Mouse (Mus musculus) left cerebral cortex, postnatal 4 days (tissue): Measurements from ENCODE around the gene Mast1. TPM values are rescaled to one million over a fixed set of nuclear protein-coding genes. Genes with fewer than 3 reads are reported as not detected.
A peak's percentile ranks its signal among the peaks of the same experiment; 100 is the strongest.

Source experiments
- DNase-seq: peaks from one replicate; pipeline ENCODE4 v3.0.0-alpha.2; 2022
- intact Hi-C: fragments of 180-260 bp; cut with DNase I; formaldehyde crosslinking; loops from one replicate; pipeline ENCODE4 v1.15.1; 2025
- microRNA-seq: library from miRNA; unstranded; fragments of <30 nt; microRNA quantifications from one replicate; pipeline ENCODE4 v1.2.0, GENCODE M21; 2022
- total RNA-seq, 2 experiments: library from RNA; stranded (reverse); gene quantifications; 2 replicates each; pipeline ENCODE4 v1.2.3; 2021

The Mast1 gene
- total RNA-seq, 2 experiments from 2014 or later = 195 to 210 TPM

- peak; percentile 80 for DNase-seq
- intact Hi-C loops = no loop called here
Measured at GRCm38 (mm10) chr8:84877297-84878035, 59.7 kb downstream of the Mast1 start.

DNA sequence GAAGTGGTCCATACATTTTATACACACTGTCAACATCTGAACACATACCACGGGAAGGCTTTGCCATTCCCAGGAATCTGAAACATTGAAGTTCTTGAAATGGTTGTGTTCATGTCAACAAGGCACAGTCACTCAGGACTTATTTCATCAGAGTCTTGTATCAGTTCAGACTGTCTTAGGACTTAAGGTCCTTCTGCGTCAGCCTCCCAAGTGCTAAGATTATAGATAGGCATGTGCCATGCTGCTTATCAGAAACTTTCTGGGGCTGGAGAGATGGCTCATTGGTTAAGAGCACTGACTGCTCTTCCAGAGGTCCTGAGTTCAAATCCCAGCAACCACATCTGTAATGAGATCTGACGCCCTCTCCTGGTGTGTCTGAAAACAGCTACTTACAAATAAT, 62.8 kb downstream of the Mast1 start:
- no peak for DNase-seq
- intact Hi-C loops = no loop called here

DNA sequence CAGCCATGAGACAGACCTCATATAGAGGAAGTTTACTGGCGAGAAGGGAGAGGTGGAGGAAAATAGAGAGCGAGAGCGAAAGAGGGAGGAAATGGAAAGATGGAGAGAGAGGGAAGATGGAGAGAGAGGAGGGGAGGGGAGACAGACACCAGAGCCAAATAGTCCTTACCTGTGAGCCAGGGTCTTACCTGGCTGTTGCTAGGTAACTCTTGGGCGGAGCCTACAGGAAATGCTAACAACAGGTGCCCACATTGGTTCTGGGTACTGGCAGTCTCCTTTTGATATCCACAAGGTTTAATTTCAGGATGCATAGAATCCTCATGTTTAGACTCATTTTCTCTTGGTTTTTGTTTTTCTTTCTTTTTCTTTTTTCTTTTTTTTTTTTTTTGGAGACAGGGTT, 64.1 kb downstream of the Mast1 start:
- no peak for DNase-seq
- intact Hi-C loops = no loop called here

GRCm38 (mm10) chr8:84872309-84872965, 64.7 kb downstream of the Mast1 start:
- DNase-seq = peak; percentile 27

DNA sequence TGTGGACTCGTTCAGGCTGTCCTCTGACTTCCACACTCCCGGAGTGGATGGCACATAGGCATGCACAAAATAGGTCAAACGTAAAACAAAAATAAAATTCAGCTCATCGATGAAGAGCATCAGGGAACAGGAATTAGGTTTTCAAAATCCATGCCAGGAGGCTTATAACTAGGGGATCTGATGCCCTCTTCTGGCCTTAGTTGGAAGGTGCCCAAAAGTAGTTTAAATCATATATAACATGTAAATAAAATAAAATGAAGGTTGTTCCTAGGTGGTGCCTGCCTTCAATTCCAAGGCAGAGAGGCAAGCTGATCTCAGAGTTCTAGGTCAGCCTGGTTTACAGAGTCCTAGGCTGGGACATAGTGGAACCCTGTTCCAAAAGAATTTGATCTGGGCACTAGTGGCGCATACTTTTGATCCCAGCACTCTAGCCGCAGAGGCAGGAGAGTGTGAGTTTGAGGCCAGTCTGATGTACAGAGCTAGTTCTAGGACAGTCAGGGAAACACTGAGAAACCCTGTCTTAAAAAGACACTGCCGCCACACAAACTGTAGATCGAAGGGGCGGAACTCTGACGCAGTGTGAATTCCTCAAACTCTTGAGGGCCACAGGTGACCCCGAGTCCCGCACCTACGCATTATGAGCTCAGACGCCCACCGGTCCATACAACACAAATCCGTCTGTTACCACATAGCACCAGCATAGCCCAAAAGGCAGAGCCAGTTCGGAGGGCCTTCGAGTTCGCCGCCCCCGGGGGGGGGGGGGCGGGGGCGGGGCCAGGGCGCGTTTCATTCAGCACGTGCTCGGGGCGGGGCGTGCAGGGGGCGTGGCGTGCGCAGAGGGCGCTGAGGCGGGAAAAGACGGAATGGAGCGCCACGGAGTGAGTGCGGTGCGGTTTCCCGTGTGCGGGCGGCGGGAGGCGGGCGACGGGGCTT, 65.5 kb downstream of the Mast1 start, which contains the start of gene Syce2:
TSS of gene Syce2 (plus strand) at position 736 of the 933 bp plus-strand sequence.
- DNase-seq = peak; percentile 74
- intact Hi-C loops = no loop called here

More at GRCm38 (mm10) chr8:84872309-84872965, 64.7 kb downstream of the Mast1 start:
- intact Hi-C loops = no loop called here

Small RNA genes lying within 50 kb of the gene (microRNA-seq; reads per million reads assigned to microRNA genes)
- gene Gm24197 (5.1 reads per million, percentile 11 among the genes with 10 or more reads in this experiment), gene Mir7069 (8.7 reads per million, percentile 23 among the genes with 10 or more reads in this experiment)

Other genes with a start within 250 kb of the Mast1 start
- 10 to 100 TPM; 68.4 to 72.1 TPM for gene Nacc1, start 249.5 kb downstream of the Mast1 start, total RNA-seq
- 1 to 10 TPM; 3.0 to 3.3 TPM for gene Lyl1, start 235.9 kb downstream of the Mast1 start, total RNA-seq
- not detected for gene G430095P16Rik, start 214.4 kb downstream of the Mast1 start, total RNA-seq
- 100 to 1,000 TPM; 674 to 782 TPM for gene Nfix, start 137.0 kb downstream of the Mast1 start, total RNA-seq
- 1 to 10 TPM; 4.9 to 5.5 TPM for gene Dand5, start 114.5 kb downstream of the Mast1 start, total RNA-seq
- 10 to 100 TPM; 18.4 to 18.9 TPM for gene Gadd45gip1, start 105.8 kb downstream of the Mast1 start, total RNA-seq
- gene Rad23a, start 96.7 kb downstream of the Mast1 start, total RNA-seq = 10 to 100 TPM; 44.1 to 49.7 TPM
- gene Calr, start 90.4 kb downstream of the Mast1 start, total RNA-seq = 100 to 1,000 TPM; 528 to 548 TPM
- gene Farsa, start 80.4 kb downstream of the Mast1 start, total RNA-seq = 10 to 100 TPM; 86.2 to 90.4 TPM
- gene Syce2, start 65.2 kb downstream of the Mast1 start, total RNA-seq = 10 to 100 TPM; 42.0 to 42.4 TPM
- 10 to 100 TPM; 30.8 to 32.7 TPM for gene Gcdh, start 43.4 kb downstream of the Mast1 start, total RNA-seq
- under 1 TPM in 1 of 2 experiments, not detected in 1; 0.24 TPM for gene Klf1, start 35.4 kb downstream of the Mast1 start, total RNA-seq
- 1 to 10 TPM; 2.8 to 4.1 TPM for gene Dnase2a, start 28.8 kb downstream of the Mast1 start, total RNA-seq
- 1 to 10 TPM; 6.7 to 8.3 TPM for gene Rtbdn, start 9.6 kb upstream of the Mast1 start, total RNA-seq
- gene Gm49661, start 32.1 kb upstream of the Mast1 start, total RNA-seq = not detected
- gene Prdx2, start 32.2 kb upstream of the Mast1 start, total RNA-seq = 100 to 1,000 TPM; 665 to 681 TPM
- gene Rnaseh2a, start 32.4 kb upstream of the Mast1 start, total RNA-seq = 10 to 100 TPM; 41.1 to 42.1 TPM
- 10 to 100 TPM; 12.5 to 13.5 TPM for gene Junb, start 41.4 kb upstream of the Mast1 start, total RNA-seq
- gene Hook2, start 53.2 kb upstream of the Mast1 start, total RNA-seq = 10 to 100 TPM; 28.3 to 32.5 TPM
- not detected for gene Best2, start 77.2 kb upstream of the Mast1 start, total RNA-seq
- gene Asna1, start 87.9 kb upstream of the Mast1 start, total RNA-seq = 100 to 1,000 TPM; 106 to 107 TPM
- 100 to 1,000 TPM; 158 to 163 TPM for gene Trir, start 89.5 kb upstream of the Mast1 start, total RNA-seq
- gene Tnpo2, start 99.6 kb upstream of the Mast1 start, total RNA-seq = 100 to 1,000 TPM; 163 to 179 TPM
- 10 to 100 TPM; 79.0 to 80.0 TPM for gene Fbxw9, start 122.7 kb upstream of the Mast1 start, total RNA-seq
- gene Gm5741, start 130.6 kb upstream of the Mast1 start, total RNA-seq = not detected
- 10 to 100 TPM; 79.9 to 82.3 TPM for gene Dhps, start 134.4 kb upstream of the Mast1 start, total RNA-seq
- 10 to 100 TPM; 60.9 to 61.2 TPM for gene Wdr83os, start 143.4 kb upstream of the Mast1 start, total RNA-seq
- gene Wdr83, start 143.9 kb upstream of the Mast1 start, total RNA-seq = 10 to 100 TPM; 21.4 to 21.7 TPM
- 10 to 100 TPM; 25.2 to 26.5 TPM for gene Man2b1, start 145.9 kb upstream of the Mast1 start, total RNA-seq
- 1 to 10 TPM; 6.5 to 6.8 TPM for gene Zfp791, start 185.7 kb upstream of the Mast1 start, total RNA-seq
- gene Cks1brt, start 214.6 kb upstream of the Mast1 start, total RNA-seq = not detected